Mouse (Mus musculus): ENCODE results near the gene Grb2. TPM values are rescaled to one million over a fixed set of nuclear protein-coding genes. Genes with fewer than 3 reads are reported as not detected.
A peak's percentile ranks its signal among the peaks of the same experiment; 100 is the strongest.

Gene Grb2
- total RNA-seq, 2 experiments from 2014 or later, result 116 to 135 TPM

DNA sequence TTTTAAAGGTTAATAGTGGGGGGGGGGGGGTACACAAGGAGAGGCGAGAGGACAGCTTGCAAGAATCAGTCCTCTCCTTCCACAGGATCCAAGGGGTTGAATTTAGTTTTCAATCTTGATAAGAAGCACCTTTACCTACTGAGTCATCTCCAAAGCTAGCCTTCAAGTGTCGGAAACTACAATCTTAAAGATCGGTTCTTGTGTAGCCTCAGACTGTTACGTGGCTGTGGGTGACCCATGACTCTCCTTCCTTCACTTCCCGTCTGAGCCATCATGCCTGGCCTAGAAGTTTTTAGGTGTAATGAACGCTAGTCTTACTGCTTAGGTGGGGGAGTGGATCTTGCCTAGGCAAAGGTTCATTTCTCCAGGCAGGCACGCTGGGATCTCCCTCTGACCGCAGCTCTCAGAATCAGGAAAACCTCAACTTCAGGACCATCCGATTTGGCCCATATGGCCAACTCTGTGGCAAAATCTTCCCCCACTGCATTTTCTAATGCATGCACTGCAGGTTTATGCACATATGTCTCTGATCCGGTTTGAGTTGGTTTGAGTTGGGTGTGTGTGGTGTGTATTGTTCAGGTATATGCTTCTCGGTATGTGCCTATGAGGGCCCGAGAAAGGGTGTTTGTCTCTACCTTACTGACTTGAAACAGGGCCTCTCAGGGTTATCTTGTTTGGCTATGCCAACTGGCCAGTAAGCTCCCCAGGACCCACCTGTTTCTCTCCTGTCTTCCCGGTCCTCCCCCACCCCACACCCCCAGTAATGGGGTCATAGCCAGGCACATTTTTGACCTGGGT is 78.5 kb downstream of the Grb2 start:
- DNase-seq (ENCODE audit: low spot score in 2 of 2), result no peak

DNA sequence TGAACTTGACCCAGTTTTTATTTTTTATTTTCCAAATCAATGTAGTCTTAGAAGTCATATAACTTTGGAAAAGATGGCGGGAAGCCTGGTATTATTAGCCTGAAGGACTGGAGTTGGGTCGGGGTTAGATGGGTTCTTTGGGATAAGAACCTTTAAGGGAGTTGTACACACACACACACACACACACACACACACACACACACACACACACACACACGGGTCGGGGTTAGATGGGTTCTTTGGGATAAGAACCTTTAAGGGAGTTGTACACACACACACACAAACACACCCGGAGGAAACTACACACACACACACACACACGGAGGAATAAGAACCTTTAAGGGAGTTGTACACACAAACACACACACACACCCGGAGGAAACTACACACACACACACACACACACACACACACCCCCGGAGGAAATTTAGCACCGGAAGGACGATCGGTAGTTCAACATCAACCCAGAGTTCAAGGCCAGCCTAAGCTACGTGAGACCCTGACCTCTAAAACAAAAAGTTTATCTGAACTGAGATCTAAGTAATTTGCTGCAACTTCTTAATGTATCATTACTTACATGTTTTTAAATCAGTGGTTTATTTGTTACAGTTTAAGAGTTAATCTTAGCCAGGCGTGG is 79.8 kb downstream of the Grb2 start:
- no peak for DNase-seq (ENCODE audit: low spot score in 2 of 2)

DNA sequence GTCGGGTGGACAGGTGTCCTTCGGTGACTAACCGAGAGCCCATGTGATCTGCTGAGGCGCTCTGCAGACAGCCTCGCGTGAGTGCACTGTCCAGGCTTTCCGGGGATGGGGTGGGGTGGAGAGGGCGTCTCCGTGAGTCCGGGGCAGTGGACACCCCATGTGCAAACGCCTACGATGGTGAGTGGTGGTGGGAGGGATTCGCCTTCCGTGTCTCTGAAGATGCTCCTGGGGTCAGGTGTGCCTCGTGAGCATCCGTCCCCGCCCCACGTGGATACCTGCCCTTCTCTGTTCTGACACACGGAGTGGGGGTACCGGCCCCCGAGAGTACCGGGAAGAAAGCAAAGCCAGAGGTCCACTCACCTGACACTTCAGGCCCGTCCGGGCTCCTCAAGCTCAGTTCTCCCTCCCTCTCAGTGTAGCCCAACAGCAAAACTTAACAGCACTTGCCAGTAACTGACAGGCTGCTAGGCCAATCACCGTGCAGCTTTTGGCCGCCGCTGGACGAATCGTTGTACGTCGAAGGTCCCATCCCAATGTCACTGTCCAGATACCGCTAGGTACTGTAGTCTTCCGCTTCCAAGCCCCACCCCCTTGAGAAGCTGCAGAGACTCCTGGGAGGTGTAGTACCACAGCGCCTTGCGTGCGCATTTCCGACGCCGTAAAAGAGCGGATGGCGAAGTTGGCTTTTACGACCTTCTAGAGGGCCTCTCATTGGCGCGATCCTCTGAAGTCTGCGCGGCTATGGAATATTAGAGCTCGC is 80.5 kb downstream of the Grb2 start, which contains the start of gene Slc25a19:
Gene Slc25a19, minus strand, starts transcription at position 591 of the 760 bp plus-strand sequence.
- DNase-seq (ENCODE audit: low spot score in 2 of 2), result peak; percentile 90 to 95

DNA sequence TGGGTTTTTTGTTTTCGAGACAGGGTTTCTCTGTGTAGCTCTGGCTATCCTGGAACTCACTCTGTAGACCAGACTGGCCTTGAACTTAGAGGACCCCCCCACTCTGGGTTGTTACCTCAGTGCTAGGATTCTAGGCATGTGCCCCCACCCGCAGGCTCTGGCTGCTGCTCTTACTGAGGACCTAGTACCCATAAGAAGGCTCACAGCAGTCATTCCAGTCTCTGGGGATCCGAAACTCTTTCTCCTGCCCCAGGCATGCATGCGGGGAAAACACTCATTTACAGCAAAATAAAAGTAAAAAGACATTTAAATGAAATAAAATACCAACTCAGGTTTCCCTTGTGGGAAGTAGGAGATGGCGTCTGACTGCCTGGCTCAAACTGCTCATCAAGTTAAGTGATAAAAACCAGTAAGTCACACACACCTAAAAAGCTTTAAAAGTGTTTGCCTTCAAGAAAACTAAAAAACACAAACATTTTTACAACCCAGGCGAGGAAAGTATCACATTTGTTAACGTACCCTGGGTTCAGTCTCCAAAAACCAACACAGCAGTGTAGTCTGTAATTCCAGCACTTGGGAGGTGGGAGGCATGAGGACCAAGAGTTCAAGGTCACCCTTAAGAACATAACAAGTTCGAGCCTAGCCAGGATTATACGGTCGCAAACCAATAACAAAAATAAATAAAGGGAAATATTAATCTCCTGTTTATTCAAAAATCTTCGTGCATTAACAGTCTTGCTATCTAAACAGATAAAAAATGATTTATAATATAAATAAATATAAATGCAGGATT is 81.4 kb downstream of the Grb2 start:
- no peak for DNase-seq (ENCODE audit: low spot score in 2 of 2)

DNA sequence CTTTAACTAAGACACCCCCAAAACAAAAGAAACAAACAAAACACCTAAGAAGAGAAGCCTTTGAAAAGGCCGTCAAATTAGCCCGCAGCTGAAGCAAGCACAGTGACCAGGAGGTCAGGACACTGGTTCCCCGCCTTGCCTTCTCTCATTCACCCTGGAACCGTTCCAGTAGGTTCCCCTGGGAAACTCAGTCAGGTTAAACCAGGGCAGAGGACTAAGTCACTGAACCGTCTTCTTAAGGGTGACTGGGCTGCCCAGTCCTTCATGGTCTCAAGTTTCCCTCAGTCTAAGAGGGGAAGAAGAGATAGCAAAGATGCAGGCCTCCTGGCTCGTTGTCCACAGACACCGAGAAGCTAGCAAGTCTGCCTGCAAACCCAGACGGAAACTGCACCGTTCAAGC is 82.5 kb downstream of the Grb2 start:
- no peak for DNase-seq (ENCODE audit: low spot score in 2 of 2)

DNA sequence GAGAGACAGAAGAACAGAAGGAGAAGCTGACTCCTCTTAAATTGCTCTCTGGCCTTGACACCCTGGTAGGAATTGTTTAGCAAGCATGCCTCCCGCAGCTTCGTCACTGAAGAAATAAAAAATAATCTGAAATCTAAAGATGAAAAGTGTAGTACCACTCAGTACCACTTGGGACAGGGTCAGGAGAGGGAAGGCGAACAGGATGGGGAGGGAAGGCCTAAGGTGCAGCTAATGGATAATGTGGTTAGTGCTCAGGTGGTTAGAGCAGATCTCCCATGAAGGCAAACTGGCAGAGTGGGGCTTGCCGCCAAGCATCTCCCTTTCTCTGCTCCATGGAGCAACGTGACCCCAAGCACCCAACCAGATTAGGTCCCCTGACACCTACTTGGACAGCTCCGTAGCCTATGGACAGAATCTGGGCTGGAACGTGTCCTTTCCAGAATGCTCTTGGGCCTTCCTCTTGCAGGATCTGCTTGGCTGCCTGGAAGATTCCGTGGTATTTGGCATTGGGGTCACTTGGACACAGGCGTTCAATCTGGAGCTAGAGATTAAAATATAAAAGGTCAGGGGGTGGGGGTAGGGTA is 84.8 kb downstream of the Grb2 start:
- no peak for DNase-seq (ENCODE audit: low spot score in 2 of 2)

DNA sequence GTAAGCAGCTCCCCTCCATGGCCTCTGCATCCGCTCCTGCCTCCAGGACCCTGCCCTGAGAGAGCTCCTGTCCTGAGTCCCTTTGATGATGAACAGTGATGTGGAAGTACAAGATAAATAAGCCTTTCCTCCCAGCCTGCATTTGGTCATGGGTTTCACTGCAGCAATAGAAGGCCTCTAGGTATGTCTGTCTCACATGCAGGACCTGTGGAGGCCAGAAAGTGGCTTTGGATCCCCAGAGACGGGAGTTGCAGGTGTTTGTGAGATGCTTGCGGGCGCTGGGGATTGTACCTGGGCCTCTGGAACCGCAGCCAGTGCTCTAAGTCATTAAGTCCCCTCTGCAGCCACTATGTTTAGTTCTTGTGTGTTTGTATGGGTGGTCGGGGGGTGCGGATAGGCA is 88.4 kb downstream of the Grb2 start:
- DNase-seq (ENCODE audit: low spot score in 2 of 2), result no peak

DNA sequence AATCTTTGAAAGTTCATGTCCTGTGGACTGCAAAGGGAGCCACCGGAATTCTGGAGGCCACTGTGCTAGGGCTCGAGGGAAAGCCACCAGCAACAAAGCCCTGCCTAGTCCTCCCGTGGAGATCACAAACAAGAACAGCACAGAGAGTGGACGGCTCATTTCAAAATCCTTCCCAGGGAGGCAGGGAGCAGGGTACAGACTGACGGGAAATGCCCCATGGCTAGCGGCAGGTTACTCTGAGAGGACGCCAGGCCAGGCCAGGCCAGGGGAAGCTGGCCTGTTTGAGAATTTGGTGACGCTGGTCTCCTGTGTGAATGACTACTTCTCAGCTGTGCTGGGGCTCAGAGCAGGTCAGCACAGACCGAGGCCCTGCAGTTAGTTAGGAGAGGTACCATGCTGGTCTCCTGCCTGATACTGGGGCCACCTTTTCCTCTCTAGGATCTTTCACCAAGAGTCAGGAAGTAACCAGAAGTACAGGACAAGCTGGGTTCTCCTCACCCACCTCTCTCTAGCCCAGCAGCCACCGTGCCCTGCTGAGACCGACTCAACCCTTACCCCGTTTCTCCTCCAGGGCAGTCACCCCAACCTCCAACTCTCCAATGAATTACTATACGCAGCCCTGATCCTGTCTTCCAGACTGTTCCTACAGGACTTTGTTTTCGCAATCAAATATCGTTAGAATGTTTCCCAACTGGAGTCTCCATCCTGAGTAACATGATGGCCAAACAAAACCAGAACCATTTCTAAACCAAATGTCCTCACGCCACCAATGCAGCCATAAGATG is 89.5 kb downstream of the Grb2 start:
- no peak for DNase-seq (ENCODE audit: low spot score in 2 of 2)

DNA sequence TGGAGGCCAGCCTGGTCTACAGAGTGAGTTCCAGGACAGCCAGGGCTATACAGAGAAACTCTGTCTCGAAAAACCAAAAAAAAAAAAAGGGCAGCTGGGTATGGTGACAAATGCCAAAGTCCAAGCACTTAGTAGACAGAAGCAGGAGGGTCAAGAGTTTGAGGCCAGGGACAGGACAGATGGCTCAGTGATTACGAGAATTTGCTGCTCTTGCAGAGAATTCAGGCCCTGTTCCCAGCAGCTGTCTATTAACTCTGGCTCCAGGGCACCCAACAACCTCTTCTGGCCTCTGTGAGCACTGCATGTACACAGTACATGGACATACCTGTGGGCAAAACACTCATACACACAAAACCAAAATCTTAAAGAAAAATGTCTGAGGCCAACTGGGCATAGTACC is 90.4 kb downstream of the Grb2 start:
- no peak for DNase-seq (ENCODE audit: low spot score in 2 of 2)

DNA sequence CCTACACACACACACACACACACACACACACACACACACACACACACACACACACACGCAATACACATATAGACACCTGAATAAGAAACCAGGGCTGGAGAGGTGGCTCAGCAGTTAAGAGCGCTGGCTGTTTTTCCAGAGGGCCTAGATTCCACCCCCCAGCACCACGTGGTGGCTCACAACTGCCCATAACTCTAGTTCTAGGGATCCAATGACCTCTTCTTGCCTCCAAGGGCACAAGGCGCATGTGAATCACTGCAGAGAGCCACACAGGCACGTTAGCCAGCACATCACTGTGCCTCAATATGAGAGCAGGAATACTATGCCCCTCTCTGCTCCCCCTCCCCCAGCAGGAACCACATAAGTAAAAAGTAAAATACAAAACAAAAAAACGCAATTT is 91.5 kb downstream of the Grb2 start:
- DNase-seq (ENCODE audit: low spot score in 2 of 2), result no peak

DNA sequence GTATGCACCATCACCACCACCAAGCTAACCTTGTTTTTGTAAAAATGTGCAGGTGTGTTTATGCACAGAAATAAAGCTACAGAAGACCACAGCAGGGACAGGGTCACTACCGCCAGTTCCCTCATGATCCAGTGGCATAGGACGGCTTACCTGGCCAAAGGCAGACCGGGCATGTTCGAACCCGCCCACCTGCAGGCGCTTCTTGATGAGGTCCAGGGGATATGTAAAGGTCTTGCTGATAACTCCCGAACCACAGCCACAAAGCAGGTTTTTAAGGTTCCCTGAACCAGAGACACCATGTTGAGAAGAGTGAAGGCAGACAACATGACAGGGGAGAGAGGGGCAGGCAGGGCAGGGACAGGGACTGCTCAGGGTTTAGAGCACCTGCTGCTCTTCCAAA is 92.0 kb downstream of the Grb2 start:
- DNase-seq (ENCODE audit: low spot score in 2 of 2), result no peak

DNA sequence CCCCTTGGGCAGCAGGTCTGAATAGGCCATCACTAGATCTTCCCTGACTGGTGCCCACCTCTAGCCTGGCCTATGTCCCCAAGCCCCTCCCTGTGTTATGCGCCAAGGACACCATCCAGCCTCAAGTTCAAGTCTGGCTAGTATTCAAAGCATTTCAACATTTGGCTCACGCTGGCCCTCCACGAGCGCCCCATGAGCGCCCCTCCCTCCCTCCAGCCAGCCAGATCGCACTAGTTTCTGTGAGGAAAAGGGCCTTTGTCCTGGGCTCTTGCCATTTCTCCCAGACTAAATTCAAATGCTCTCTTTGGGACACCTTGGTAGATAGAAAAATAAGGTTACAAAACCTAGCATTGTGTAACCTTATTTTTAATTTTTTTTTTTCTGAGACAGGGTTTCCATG is 92.5 kb downstream of the Grb2 start:
- DNase-seq (ENCODE audit: low spot score in 2 of 2), result no peak

DNA sequence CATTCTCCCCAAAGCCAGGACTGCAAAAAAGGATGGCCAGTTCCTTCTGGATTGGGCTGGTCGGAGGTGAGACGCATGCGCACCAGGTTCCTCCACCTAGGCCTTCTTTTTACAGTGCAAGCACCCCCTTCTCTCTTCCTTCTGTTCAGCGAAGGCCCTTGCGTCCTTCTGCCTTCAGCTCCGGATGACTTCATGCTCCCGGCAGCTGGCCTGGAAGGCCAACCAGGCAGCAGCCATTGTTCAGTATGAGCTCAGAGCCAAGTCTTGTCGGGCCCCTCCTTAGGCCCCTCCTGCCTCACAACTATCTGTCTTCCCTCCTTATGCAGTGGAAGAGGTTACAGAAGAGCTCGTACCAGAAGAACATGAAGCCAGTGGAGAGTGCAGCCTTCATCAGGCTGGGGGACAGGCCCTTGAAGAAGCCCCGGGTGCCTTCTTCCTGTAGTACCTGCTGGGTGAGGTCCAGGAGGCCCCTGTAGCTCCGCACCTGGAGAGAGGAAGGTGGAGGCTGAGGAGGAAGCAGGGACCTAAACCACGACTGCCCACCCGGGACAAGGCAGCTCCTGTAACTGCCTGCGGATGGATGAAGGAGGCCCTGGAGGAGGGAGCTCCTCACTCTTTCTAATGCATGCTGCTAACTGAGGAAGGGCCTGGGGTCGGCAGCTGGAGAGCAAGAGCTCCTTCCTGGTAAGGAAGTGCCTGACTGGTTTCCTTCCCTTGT is 93.1 kb downstream of the Grb2 start:
- no peak for DNase-seq (ENCODE audit: low spot score in 2 of 2)

DNA sequence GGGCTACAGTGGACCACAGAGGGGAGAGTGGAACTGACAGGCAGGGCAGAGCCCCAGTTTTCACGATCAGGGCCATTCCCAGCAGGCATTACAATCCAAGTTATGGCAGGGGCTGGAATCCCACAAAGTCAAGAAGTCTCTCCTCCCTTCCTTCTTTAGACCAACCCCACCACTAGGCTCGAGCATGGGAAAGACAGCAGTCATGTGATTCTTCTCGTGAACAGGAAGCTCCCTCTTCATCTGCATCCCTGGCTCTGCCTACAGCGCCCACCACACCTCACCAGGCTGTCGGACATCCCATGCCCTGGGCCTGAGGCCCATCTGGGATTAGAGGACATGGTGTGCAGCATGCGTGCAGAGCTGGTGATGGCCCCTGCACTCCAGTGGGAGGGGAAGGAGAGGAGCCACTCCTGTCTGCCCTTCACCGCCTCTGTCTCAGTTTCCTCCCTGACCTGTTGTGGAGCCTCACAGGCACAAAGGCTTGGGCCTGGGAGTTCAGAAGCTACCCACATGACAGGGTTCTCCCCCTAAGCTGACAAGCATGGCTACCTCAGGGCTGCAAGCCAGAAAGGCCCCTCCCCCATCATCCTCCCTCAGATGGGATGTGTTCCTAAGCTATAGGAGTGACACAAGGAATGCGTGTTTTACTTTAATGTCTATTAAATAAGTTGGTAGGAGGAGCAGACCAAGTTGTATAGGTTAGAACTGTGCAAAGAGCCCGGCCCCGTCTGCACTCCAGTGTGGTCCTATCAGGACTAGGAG is 93.9 kb downstream of the Grb2 start:
- DNase-seq (ENCODE audit: low spot score in 2 of 2), result no peak

DNA sequence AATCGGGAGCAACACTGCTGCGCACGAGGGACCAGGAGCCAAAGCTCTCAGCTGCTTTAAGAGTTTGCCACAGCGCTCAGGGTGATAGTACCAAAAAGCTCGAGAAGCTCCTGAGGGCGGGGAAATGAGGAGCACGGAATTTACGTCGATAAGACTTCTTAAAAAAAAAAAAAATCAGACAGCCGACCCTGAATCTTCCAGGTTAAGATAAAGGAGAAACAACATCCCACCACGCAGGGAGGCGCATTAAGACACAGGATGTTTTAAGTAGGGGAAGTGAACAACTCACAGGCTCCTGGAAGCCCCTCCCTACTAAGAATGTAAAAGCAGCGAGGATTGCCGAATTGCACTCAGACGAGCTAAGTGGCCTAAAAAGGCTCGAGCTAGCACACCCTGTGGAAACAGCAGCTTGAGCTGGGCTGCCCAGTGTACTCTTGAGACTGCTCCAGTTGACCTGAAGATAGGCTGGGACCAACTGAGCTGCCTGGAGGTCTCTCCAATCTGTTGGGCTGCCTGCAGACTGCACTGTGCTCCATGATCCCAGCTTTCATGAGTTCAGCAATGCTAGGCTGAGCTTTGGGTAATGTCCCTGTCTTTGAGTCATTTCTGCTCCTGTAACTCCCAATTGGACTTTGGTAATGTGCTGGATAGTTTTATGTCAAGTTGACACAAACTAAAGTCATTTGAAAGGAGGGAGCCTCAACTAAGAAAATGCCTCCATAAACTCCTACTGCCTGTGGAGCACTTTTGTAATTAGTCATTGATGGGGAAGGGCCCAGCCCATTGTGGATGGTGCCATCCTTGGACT is 95.1 kb downstream of the Grb2 start:
- no peak for DNase-seq (ENCODE audit: low spot score in 2 of 2)

DNA sequence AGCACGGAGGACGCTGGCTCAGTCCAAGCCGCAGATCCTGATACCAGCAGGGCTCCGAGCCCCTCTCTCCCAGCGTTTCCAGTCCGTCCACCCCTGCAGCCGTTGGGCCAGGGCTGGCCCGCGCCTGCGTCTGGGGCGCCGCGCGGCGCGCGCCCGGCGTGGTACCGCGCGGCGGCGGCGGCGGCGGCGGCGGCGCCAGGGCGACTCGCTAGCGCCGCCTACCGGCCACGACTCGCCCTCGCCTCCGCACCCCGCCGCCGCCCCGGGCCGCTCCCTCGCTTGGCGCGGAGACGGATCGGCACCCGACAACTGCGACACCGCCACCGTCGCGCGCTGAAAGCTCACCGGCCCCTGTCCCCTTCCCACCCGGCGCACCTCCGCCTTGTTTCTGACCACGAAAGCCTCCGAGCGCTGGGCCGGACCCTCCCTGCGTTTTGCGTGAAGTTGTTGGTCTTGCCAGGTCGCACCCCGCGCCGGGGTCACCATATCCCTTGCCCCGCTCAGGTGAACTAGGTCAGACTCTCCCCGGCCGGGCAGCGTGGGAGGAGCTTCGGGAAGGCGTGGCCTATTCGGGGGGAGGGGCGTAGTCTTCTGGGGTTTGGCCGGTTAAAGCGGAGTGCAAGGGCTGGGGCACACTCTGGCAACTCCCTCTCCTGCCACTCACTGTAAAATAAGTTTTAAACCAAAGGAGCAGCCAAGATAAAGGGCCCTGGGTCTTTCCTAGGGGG is 95.8 kb downstream of the Grb2 start, which contains the start of gene Mif4gd:
Gene Mif4gd, minus strand, starts transcription at position 560 of the 728 bp plus-strand sequence.
- DNase-seq (ENCODE audit: low spot score in 2 of 2), result peak; percentile 78 to 93

DNA sequence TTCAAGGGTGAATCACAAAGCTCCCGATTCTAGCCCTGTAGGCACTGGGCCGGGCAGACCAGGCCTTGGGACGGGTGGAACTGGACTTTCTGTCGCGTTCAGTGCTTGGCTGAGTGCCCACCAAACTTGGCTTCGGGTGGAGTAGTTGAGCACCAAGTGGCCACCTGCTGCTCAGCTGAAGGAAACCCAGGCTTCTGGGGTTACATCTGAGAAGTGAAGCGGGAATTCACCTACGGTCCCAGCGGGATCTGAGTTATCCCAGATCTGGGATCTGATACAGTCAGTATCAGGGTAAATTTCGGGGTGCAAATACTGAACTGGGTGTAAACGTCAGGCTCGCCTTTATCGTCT is 96.4 kb downstream of the Grb2 start:
- peak; percentile 60 to 81 for DNase-seq (ENCODE audit: low spot score in 2 of 2)
